Mouse (Mus musculus) liver, embryonic 15.5 days (tissue): ENCODE data around the gene Jph4. TPM values are rescaled to one million over a fixed set of nuclear protein-coding genes. Genes with fewer than 3 reads are reported as not detected.

Source experiments
- ATAC-seq: fragments of 200-750 bp; cut with Nextera tagmentation; 2 replicates; pipeline ENCODE4 v1.8.0; 2017; ENCODE audit warnings: moderate number of reproducible peaks, mild to moderate bottlenecking, moderate library complexity; ENCODE audit not compliant: insufficient read depth
- H3K27ac ChIP-seq: fragments of 300-500 bp; sonication (generic); replicated peaks from 2 replicates; pipeline ENCODE4 v1.5.1; 2015; ENCODE audit warnings: mild to moderate bottlenecking, inconsistent platforms
- H3K27me3 ChIP-seq: fragments of 300-500 bp; sonication (generic); 2 replicates; pipeline ENCODE4 v1.6.1; 2015; ENCODE audit warnings: mild to moderate bottlenecking, inconsistent platforms
- H3K36me3 ChIP-seq: fragments of 300-500 bp; sonication (generic); replicated peaks from 2 replicates; pipeline ENCODE4 v1.6.1; 2015; ENCODE audit warnings: moderate library complexity, mild to moderate bottlenecking, inconsistent platforms
- H3K4me1 ChIP-seq: fragments of 300-500 bp; sonication (generic); replicated peaks from 2 replicates; pipeline ENCODE4 v1.6.1; 2015; ENCODE audit warnings: inconsistent platforms
- H3K4me2 ChIP-seq: fragments of 300-500 bp; sonication (generic); 2 replicates; pipeline ENCODE4 v1.6.1; 2015; ENCODE audit warnings: moderate library complexity, mild to moderate bottlenecking, inconsistent platforms
- H3K4me3 ChIP-seq: fragments of 300-500 bp; sonication (generic); replicated peaks from 2 replicates; pipeline ENCODE4 v1.5.1; 2015; ENCODE audit warnings: mild to moderate bottlenecking, inconsistent platforms
- H3K9ac ChIP-seq: fragments of 300-500 bp; sonication (generic); 2 replicates; pipeline ENCODE4 v1.6.1; 2015; ENCODE audit warnings: moderate library complexity, mild to moderate bottlenecking, inconsistent platforms
- H3K9me3 ChIP-seq: fragments of 300-500 bp; sonication (generic); replicated peaks from 2 replicates; pipeline ENCODE4 v1.6.1; 2016; ENCODE audit warnings: inconsistent platforms
- WGBS: fragments of 180-500 bp; shearing (Covaris S2); methylation state at CpG from one replicate; pipeline ENCODE4 v1.1.7; 2015; ENCODE audit warnings: mixed read lengths; ENCODE audit not compliant: insufficient replicate concordance; 5-methylcytosine and 5-hydroxymethylcytosine counted together
- polyA plus RNA-seq: library from polyadenylated mRNA; unstranded; fragments of >200 nt; fragmentation: Nextera tagmentation; extraction: Ambion mirVana; gene quantifications from 2 replicates; pipeline ENCODE4 v1.2.1, GENCODE M21; 2015

The Jph4 gene
- polyA plus RNA-seq, 1 experiment from 2014 or later, result 0.02 TPM

GRCm38 (mm10) chr14:55148363-55148915 lies 31.7 kb upstream of the Jph4 start:
- Histone ChIP-seq H3K9ac (no peak overlapping the region), H3K4me3 (no peak overlapping the region), H3K4me2 (no peak overlapping the region), H3K9me3 (no peaks in the 10 kb centered on the region), H3K27ac (no peak overlapping the region), H3K4me1 (no peaks in the 10 kb centered on the region; the same call in 1 of the 2 replicates), H3K27me3 (no peaks in the 10 kb centered on the region), H3K36me3 (no peaks in the 10 kb centered on the region)
- 28% methylated on average over 5 of the region's 5 CpGs for WGBS
- ATAC-seq, result no peak

- Histone ChIP-seq H3K9me3 (no peaks in the 10 kb centered on the region), H3K36me3 (no peaks in the 10 kb centered on the region), H3K27ac (no peak overlapping the region), H3K4me1 (no peaks in the 10 kb centered on the region; the same call in 1 of the 2 replicates), H3K4me2 (no peak overlapping the region), H3K9ac (no peak overlapping the region), H3K27me3 (no peaks in the 10 kb centered on the region), H3K4me3 (no peak overlapping the region)
- ATAC-seq, result no peak
- 53% methylated on average over 12 of the region's 12 CpGs for WGBS
Observed at GRCm38 (mm10) chr14:55146829-55147401, 30.2 kb upstream of the Jph4 start.

GRCm38 (mm10) chr14:55146324-55146723 lies 29.6 kb upstream of the Jph4 start:
- Histone ChIP-seq H3K9me3 (no peaks in the 10 kb centered on the region), H3K27ac (no peak overlapping the region), H3K27me3 (no peaks in the 10 kb centered on the region), H3K4me1 (no peaks in the 10 kb centered on the region; the same call in 1 of the 2 replicates), H3K4me2 (no peak overlapping the region), H3K4me3 (no peak overlapping the region), H3K36me3 (no peaks in the 10 kb centered on the region), H3K9ac (no peak overlapping the region)
- ATAC-seq, result no peak
- 73% methylated on average over 1 of the region's 1 CpGs for WGBS

GRCm38 (mm10) chr14:55139313-55139712 lies 22.6 kb upstream of the Jph4 start:
- Histone ChIP-seq H3K4me1 (no peaks in the 10 kb centered on the region), H3K9me3 (no peaks in the 10 kb centered on the region), H3K4me2 (no peak overlapping the region), H3K9ac (no peak overlapping the region), H3K27ac (no peak overlapping the region), H3K36me3 (no peaks in the 10 kb centered on the region), H3K27me3 (peaks cover 7% of the 10 kb centered on the region; the same call in 1 of the 2 replicates), H3K4me3 (no peak overlapping the region)
- no peak for ATAC-seq
- WGBS, result 33% methylated on average over 7 of the region's 7 CpGs

- WGBS, result 69% methylated on average over 8 of the region's 8 CpGs
- no peak overlapping the region for H3K4me2 ChIP-seq
- no peak for ATAC-seq
Observed at GRCm38 (mm10) chr14:55135676-55136075, 18.9 kb upstream of the Jph4 start.

GRCm38 (mm10) chr14:55126521-55126920 lies 9.8 kb upstream of the Jph4 start:
- 62% methylated on average over 7 of the region's 7 CpGs for WGBS
- Histone ChIP-seq H3K4me1 (no peaks in the 10 kb centered on the region), H3K4me3 (no peak overlapping the region), H3K4me2 (no peak overlapping the region), H3K9me3 (no peaks in the 10 kb centered on the region), H3K27ac (no peak overlapping the region), H3K36me3 (no peaks in the 10 kb centered on the region), H3K9ac (no peak overlapping the region), H3K27me3 (peaks cover 26% of the 10 kb centered on the region; the same call in 1 of the 2 replicates)
- ATAC-seq, result no peak

More at GRCm38 (mm10) chr14:55135676-55136075, 18.9 kb upstream of the Jph4 start:
- no peak overlapping the region for H3K9ac ChIP-seq
- H3K27ac ChIP-seq, result no peak overlapping the region
- H3K27me3 ChIP-seq, result peaks cover 7% of the 10 kb centered on the region; the same call in 1 of the 2 replicates
- no peaks in the 10 kb centered on the region for H3K4me1 ChIP-seq
- H3K4me3 ChIP-seq, result no peak overlapping the region
- H3K36me3 ChIP-seq, result no peaks in the 10 kb centered on the region
- no peaks in the 10 kb centered on the region for H3K9me3 ChIP-seq

- H3K4me2 ChIP-seq, result no peak overlapping the region
- H3K27me3 ChIP-seq, result peaks cover 26% of the 10 kb centered on the region; the same call in 1 of the 2 replicates
- no peak overlapping the region for H3K9ac ChIP-seq
- no peaks in the 10 kb centered on the region for H3K4me1 ChIP-seq
- WGBS, result 54% methylated on average over 5 of the region's 5 CpGs
- no peak overlapping the region for H3K27ac ChIP-seq
- no peaks in the 10 kb centered on the region for H3K9me3 ChIP-seq
- H3K4me3 ChIP-seq, result no peak overlapping the region
- no peak for ATAC-seq
- H3K36me3 ChIP-seq, result no peaks in the 10 kb centered on the region
Observed at GRCm38 (mm10) chr14:55125711-55126110, 9.0 kb upstream of the Jph4 start.

GRCm38 (mm10) chr14:55122359-55122758 lies 5.6 kb upstream of the Jph4 start:
- H3K27me3 ChIP-seq, result peaks cover 34% of the 10 kb centered on the region
- H3K36me3 ChIP-seq, result no peaks in the 10 kb centered on the region
- no peaks in the 10 kb centered on the region for H3K4me1 ChIP-seq
- H3K9ac ChIP-seq, result no peak overlapping the region
- no peak for ATAC-seq
- 0 out of 2 replicates have a peak overlapping the region, but pooled peaks have one; percentile 13 for H3K4me2 ChIP-seq
- WGBS, result 24% methylated on average over 8 of the region's 8 CpGs
- H3K27ac ChIP-seq, result no peak overlapping the region
- no peaks in the 10 kb centered on the region for H3K9me3 ChIP-seq
- H3K4me3 ChIP-seq, result no peak overlapping the region

GRCm38 (mm10) chr14:55121947-55122346 lies 5.2 kb upstream of the Jph4 start:
- H3K36me3 ChIP-seq, result no peaks in the 10 kb centered on the region
- no peak overlapping the region for H3K4me3 ChIP-seq

GRCm38 (mm10) chr14:55119421-55120134 lies 2.8 kb upstream of the Jph4 start:
- no peaks in the 10 kb centered on the region for H3K36me3 ChIP-seq
- no peak overlapping the region for H3K9ac ChIP-seq
- WGBS, result 45% methylated on average over 4 of the region's 4 CpGs
- H3K4me3 ChIP-seq, result no peak overlapping the region
- H3K9me3 ChIP-seq, result no peaks in the 10 kb centered on the region
- no peak overlapping the region for H3K27ac ChIP-seq
- peaks cover 62% of the 10 kb centered on the region for H3K27me3 ChIP-seq
- H3K4me2 ChIP-seq, result no peak overlapping the region
- H3K4me1 ChIP-seq, result peaks cover 7% of the 10 kb centered on the region
- ATAC-seq, result no peak

More at GRCm38 (mm10) chr14:55121947-55122346, 5.2 kb upstream of the Jph4 start:
- Histone ChIP-seq H3K4me1 (no peaks in the 10 kb centered on the region), H3K9ac (no peak overlapping the region), H3K9me3 (no peaks in the 10 kb centered on the region), H3K27ac (no peak overlapping the region), H3K4me2 (0 out of 2 replicates have a peak overlapping the region, but pooled peaks have one; percentile 13), H3K27me3 (peaks cover 39% of the 10 kb centered on the region)
- ATAC-seq, result no peak
- 4% methylated on average over 5 of the region's 5 CpGs for WGBS

- Histone ChIP-seq H3K27me3 (peaks cover 64% of the 10 kb centered on the region), H3K27ac (no peak overlapping the region), H3K4me2 (no peak overlapping the region), H3K9me3 (no peaks in the 10 kb centered on the region), H3K9ac (no peak overlapping the region), H3K36me3 (no peaks in the 10 kb centered on the region), H3K4me3 (no peak overlapping the region), H3K4me1 (peaks cover 11% of the 10 kb centered on the region)
- WGBS, result 59% methylated on average over 4 of the region's 4 CpGs
- no peak for ATAC-seq
Observed at GRCm38 (mm10) chr14:55118852-55119251, 2.1 kb upstream of the Jph4 start.
